Mouse (Mus musculus) 3134 (cell line): ENCODE measurements around the gene Sprtn.

Experiments used
- DNase-seq: peaks from one replicate; pipeline ENCODE4 v3.0.0-alpha.2; 2011; ENCODE audit warnings: low spot score; ENCODE audit not compliant: insufficient read length; ENCODE audit errors: extremely low read depth

Gene Sprtn

GRCm38 (mm10) chr8:124898251-124898905, 692 bp downstream of the Sprtn start:
- DNase-seq, result no peak

DNA sequence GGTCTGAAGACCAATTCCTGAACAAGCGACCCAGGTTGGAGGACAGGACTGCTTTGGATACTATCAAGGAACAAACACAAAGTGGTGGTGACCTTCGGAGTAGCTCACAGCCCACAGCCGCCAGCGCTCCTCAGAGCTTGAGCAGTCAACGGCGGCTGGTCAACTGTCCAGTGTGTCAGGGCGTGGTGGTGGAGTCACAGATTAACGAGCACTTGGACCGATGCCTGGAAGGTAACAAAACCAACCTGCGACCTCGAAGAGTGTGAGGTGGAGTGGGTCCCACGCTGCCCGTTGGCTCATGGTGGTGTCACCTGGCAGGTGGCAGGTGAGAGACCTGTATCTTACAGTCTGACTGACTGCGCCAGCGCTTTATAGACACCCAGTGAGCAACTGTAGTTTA, 5.5 kb downstream of the Sprtn start:
- DNase-seq, result no peak

GRCm38 (mm10) chr8:124905482-124905881, 7.8 kb downstream of the Sprtn start:
- DNase-seq, result no peak

GRCm38 (mm10) chr8:124909936-124910335, 12.2 kb downstream of the Sprtn start:
- DNase-seq, result no peak

GRCm38 (mm10) chr8:124910349-124910748, 12.7 kb downstream of the Sprtn start:
- no peak for DNase-seq

DNA sequence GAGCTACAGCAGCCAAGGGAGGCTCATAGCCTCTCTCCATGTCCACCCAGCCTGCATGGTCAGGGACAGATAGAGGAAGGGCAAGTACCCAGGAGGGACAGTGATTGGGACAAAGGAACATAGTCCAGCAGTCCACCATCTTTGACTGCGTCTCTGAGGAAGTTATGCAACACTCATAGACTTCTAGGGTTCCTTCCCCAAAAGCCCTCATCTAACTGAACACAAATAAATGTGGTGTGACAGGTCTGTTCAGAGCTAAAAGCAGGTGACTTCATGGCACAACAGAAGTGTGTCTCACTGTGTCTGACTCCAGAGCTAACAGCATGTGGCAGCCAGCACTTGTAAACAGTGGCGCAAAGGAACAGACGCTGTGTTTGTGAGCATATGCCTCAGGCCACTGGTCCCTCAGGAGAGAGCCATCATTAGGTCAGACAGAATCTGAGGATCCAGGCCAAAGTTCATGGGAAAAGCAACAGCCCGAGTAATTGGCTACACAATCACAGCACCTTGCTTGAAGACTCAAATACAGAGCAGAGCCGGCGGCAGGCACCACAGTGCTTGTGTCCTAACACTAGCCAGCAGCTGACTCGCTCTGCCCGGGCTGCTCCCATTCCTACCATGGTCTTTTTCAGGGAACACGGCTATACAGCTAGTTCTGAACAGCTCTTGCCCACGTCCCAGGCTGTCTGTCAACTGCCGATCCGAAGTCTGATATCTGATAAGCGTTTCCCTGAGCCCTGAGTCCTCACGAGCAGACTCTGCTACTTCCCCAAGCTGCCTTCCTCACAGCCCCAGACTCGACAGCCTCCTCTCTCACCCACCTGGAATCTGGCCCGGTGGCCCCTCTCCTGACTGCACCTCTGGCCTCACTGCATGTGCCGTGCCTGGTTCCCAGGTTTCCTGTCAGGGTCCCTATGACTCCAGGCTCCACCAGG, 14.5 kb downstream of the Sprtn start:
- no peak for DNase-seq

GRCm38 (mm10) chr8:124914061-124914460, 16.4 kb downstream of the Sprtn start:
- DNase-seq, result no peak

DNA sequence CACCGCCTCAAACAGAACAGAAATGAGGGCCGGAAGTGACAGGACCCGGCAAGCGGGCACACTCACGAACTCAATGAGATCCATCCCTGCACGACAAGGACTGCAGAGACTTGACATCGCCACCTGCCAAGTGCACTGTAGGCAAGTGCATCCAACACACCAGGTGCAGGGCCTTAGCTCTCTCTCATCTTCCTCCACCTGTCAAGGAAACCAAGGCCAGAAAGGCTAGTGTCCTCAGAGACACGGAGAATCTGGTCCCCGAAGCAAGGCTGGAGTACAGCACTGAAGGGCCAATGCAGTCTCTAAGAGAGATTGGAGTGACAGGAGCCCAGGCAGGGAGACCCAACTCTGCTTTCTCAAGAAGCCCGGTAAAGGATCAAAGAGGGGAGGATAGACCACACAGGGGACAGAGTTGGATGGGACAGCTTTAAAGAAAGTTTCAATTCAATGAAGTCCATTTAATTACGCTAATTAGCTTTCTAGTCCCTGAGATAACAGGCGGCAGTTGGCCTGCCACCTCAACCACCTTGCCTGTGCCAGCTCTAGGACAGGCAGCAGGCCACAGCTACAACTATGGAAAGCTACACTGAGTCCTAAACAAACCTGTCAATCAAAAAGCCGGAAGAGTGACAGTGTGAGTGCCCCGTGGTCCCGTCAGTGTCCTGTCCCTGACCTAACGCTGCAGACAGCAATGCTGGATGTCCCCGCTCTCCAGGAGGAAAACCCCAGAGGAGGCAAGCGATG, 20.2 kb downstream of the Sprtn start:
- DNase-seq, result no peak

GRCm38 (mm10) chr8:124921369-124922279, 23.9 kb downstream of the Sprtn start:
- DNase-seq, result no peak

DNA sequence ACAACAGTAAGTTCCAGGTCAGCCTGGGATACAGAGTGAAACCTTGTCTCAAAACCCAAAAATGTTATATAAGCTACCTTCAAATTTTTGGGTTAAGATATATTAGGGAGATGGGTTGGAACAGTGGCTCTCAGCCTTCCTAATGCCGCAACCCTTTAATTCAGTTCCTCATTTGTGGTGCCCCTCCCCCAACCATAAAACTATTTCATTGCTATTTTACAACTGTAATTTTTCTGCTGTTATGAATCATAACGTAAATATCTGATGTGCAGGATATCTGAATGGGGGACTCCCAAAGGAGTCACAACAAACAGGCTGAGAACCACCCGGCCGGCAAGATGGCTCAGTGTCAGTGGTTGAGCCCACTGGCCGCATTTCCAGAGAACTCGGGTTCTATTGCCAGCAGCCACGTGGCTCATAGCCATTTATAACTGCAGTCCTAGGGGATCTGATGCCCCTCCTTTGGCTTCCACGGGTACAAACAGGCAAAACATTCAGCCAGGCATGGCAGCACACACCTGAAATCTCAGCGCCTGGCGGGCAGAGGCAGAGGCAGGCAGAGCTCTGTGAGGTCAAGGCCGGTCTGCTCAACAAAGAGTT, 24.9 kb downstream of the Sprtn start:
- DNase-seq, result no peak

GRCm38 (mm10) chr8:124923971-124924652, 26.4 kb downstream of the Sprtn start:
- peak; percentile 24 for DNase-seq

DNA sequence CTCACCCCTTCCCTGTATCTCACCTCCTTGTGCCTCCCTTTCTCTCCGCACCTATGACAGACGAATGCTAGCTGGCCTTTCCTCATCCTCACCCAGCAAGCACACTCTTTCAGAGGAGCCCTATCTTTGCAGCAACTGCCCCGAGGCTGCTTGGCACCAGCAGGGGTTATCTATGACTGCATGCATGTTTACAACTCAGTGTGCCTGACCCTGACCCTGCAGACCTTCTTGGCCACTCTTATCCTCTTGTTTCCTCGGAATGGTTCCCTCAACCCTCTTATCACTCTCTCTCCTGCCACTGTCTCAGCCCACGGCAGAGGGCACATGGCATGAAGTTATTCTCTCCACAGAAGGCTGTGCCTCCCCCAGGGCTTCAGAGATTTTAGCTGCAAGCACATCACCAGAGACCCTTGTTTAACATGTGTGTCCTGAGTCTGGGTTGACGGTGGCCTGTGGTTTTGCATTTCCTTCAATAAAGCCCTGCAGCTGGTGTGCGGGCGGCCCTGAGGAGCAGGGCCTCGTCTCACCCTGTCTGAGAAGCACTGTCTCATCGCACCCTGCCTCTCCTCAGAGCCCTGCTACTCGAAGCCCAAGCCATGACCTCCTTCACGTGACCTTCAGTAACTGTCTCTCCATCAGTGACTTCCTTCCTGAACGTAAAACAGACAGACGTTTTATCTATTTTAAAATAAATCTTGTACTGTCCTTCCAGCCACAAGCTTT, 28.0 kb downstream of the Sprtn start:
- DNase-seq, result no peak

DNA sequence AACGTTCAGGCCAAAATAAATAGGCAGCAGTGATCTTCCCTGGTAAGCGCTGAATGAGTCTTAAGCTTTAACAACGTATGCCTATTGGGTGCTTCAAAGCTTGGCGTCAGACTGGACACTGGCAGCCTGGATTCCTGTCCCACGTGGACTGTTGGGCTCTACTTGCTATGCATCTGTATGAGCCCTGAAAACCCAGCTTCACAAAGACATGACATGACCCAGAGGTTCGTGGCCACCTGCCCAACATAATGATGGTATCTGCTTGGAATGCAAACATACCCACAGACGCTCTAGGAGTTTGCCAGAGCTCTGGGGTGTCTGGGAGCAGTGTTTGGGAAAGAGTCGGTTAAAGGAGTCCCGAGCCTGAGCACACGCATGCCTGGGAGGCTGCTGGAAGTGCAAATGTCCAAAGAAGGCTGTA, 28.7 kb downstream of the Sprtn start:
- DNase-seq, result peak; percentile 87

GRCm38 (mm10) chr8:124929006-124929405, 31.3 kb downstream of the Sprtn start:
- no peak for DNase-seq

DNA sequence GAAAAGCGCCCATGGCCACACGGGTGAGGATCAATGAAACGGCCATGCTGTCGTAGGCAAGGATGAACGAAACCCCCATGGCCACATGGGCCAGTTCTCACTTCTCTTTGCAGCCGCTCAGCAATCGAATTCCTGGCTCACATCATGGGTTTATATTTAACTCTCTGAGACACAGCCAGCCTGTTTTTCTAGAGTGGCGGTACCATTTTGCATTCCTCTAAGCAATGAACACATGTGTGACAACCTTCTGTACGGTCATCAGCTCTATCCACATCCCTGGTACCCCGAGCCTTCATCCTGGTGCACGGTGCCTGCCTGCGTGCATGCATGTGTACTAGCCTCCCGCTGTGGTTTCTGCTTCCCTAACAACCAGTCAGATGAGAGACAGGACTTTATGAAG, 32.4 kb downstream of the Sprtn start:
- no peak for DNase-seq

DNA sequence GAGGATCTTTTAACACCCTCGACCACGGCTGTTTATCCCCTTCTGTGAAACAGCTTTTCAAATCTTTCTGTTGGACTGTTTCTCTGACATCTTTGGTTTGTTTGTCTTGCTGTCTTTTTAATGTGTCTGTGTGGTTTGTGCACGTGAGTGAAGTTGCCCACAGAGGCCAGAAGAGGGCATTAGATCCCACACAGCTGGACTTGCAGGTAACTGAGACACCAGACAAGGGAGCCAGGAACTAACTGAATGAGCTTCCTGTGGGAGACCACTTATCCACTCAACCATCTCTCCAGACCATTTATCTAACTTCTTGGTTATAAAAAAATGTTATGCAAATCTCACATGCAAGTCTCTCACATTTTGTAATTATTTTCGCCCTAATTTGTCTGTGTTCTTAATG, 33.0 kb downstream of the Sprtn start:
- DNase-seq, result no peak

DNA sequence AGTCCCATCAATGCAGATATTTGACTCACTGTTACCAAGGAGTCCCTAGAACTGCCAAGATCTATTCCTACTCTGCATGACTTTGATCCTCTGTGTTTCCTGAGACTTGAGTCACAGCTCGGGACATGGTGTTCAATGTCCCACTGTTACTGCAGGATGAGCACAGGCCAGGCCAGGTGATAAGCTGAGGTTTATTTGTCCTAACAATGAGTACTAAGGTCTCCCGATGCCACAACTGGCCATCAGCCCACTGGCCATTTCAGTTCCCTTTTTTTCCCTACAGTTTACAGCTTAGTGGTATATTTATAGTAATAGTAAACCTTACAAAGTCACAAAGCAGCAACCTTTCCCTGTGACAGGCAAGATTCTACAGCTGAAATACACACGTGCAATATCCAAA, 34.7 kb downstream of the Sprtn start:
- no peak for DNase-seq

DNA sequence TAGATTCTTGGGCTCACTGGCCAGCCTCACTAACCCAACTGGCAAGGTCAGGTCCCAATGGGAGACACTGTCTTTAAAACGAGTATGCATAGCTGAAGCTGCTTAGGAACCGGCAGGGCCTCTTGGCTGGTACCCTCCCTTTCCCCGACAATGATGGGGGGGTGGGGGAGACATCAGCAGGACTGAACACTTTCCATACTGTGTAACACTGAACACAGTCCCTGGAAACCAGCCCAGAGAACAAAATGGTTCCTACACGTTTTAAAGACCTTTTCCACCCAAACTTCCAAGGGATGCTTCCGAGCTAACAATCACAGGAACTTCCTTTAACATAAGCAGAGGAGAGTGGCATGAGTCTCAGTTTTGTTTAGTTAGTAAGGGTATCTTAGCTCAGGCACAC, 37.4 kb downstream of the Sprtn start:
- no peak for DNase-seq

DNA sequence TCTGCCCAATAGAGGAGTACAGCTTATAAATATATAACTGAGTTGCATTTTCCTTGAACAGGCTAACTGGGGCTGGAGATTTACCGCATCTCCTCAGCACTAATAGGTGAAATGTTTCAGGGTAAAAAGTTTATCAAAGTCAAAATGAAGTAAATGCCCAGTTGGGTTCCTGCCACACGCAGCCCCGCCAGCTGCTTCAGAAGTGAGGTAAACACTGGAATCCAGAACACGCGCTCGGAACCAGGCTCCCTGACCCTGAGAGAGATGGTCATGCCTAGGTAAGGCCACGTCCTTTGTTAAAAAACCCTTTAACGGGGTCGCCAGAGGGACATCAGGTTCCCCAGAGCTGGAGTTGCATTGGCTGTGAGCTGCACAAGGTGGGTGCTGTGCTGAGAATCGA, 39.0 kb downstream of the Sprtn start:
- DNase-seq, result no peak
